Mouse (Mus musculus) C2C12 (cell line): Measurements from ENCODE around the gene Tnr. TPM values are rescaled to one million over a fixed set of nuclear protein-coding genes. Genes with fewer than 3 reads are reported as not detected.
A peak's percentile ranks its signal among the peaks of the same experiment; 100 is the strongest.

Source experiments
- H3K27me3 ChIP-seq: one replicate; pipeline ENCODE4 v1.6.1; 2011; ENCODE audit not compliant: control insufficient read depth, insufficient read depth, insufficient read length
- H3K36me3 ChIP-seq: one replicate; pipeline ENCODE4 v1.6.1; 2011; ENCODE audit not compliant: control insufficient read depth, insufficient read depth
- H3K4me3 ChIP-seq: one replicate; pipeline ENCODE4 v1.5.1; 2011; ENCODE audit warnings: mild to moderate bottlenecking, control low read depth; ENCODE audit not compliant: poor library complexity, insufficient read depth, severe bottlenecking
- H3K79me2 ChIP-seq: one replicate; pipeline ENCODE4 v1.6.1; 2011; ENCODE audit not compliant: control insufficient read depth, insufficient read depth
- H3K79me3 ChIP-seq: one replicate; pipeline ENCODE4 v1.6.1; 2011; ENCODE audit warnings: low read depth, control low read depth
- H3ac ChIP-seq: one replicate; pipeline ENCODE3; 2011; ENCODE audit warnings: low read depth; ENCODE audit not compliant: control insufficient read depth, insufficient read length
- CEBPB ChIP-seq: IDR thresholded peaks from one replicate; pipeline ENCODE4 v1.6.1; 2011; ENCODE audit warnings: low read depth, mild to moderate bottlenecking, control low read depth, moderate library complexity
- CTCF ChIP-seq: IDR thresholded peaks from one replicate; pipeline ENCODE4 v1.5.1; 2011; ENCODE audit not compliant: control insufficient read depth, insufficient read depth, insufficient read length
- FOSL1 ChIP-seq: IDR thresholded peaks from one replicate; pipeline ENCODE4 v1.8.0; 2011; ENCODE audit warnings: mild to moderate bottlenecking, low read length; ENCODE audit not compliant: poor library complexity, insufficient read depth, severe bottlenecking
- MAX ChIP-seq: IDR thresholded peaks from one replicate; pipeline ENCODE4 v1.6.1; 2011; ENCODE audit warnings: mild to moderate bottlenecking, control low read depth
- MYOD1 ChIP-seq: IDR thresholded peaks from one replicate; pipeline ENCODE4 v1.6.1; 2011; ENCODE audit warnings: low read depth; ENCODE audit not compliant: control insufficient read depth, insufficient read length
- MYOG ChIP-seq: IDR thresholded peaks from one replicate; pipeline ENCODE4 v1.6.1; 2011; ENCODE audit not compliant: control insufficient read depth, insufficient read length; ENCODE audit errors: extremely low read depth
- USF1 ChIP-seq: IDR thresholded peaks from one replicate; pipeline ENCODE4 v1.6.1; 2011; ENCODE audit warnings: low read depth, mild to moderate bottlenecking, control low read depth, moderate library complexity
- polyA plus RNA-seq: library from polyadenylated mRNA; unstranded; fragments of >200 nt; fragmentation: generic; extraction: Trizol; gene quantifications from one replicate; pipeline ENCODE4 v1.2.1, GENCODE M21; 2012; ENCODE audit warnings: missing spikeins

Tnr gene
- polyA plus RNA-seq, 1 experiment = under 0.01 TPM

GRCm38 (mm10) chr1:159833165-159833564 is 309.6 kb downstream of the Tnr start:
- H3K27me3 ChIP-seq = no peaks in the 10 kb centered on the region
- TF ChIP-seq MYOD1 (peak; percentile 90), FOSL1 (peak; percentile 83), CEBPB (peak; percentile 41), MYOG (no peak), MAX (no peak), CTCF (no peak), USF1 (no peak)
- no peak overlapping the region for H3K4me3 ChIP-seq
- no peak overlapping the region for H3ac ChIP-seq
- no peaks in the 10 kb centered on the region for H3K79me2 ChIP-seq
- H3K36me3 ChIP-seq = no peaks in the 10 kb centered on the region
- H3K79me3 ChIP-seq = no peaks in the 10 kb centered on the region

- TF ChIP-seq MYOG (no peak), MYOD1 (peak; percentile 66), FOSL1 (no peak), MAX (no peak), CEBPB (peak; percentile 57), USF1 (no peak)
- Histone ChIP-seq H3ac (no peak overlapping the region), H3K27me3 (no peaks in the 10 kb centered on the region), H3K36me3 (no peaks in the 10 kb centered on the region), H3K4me3 (no peak overlapping the region), H3K79me2 (no peaks in the 10 kb centered on the region), H3K79me3 (no peaks in the 10 kb centered on the region)
These were observed 310.2 kb downstream of the Tnr start for GRCm38 (mm10) chr1:159833646-159834338.

- TF ChIP-seq CTCF (no peak), MYOG (no peak), CEBPB (no peak), USF1 (no peak), MYOD1 (no peak), MAX (no peak), FOSL1 (no peak)
- Histone ChIP-seq H3K4me3 (no peak overlapping the region), H3K79me3 (no peaks in the 10 kb centered on the region), H3ac (no peak overlapping the region), H3K79me2 (no peaks in the 10 kb centered on the region), H3K36me3 (no peaks in the 10 kb centered on the region), H3K27me3 (no peaks in the 10 kb centered on the region)
These were observed 311.6 kb downstream of the Tnr start for GRCm38 (mm10) chr1:159835126-159835525.

- Histone ChIP-seq H3K27me3 (no peaks in the 10 kb centered on the region), H3K4me3 (no peak overlapping the region)
- TF ChIP-seq CEBPB (no peak), FOSL1 (no peak), MAX (no peak), MYOG (no peak), MYOD1 (no peak), CTCF (no peak), USF1 (no peak)
These were observed 316.8 kb downstream of the Tnr start for GRCm38 (mm10) chr1:159840337-159840736.

GRCm38 (mm10) chr1:159842876-159843275 is 319.3 kb downstream of the Tnr start:
- Histone ChIP-seq H3K4me3 (no peak overlapping the region), H3K36me3 (no peaks in the 10 kb centered on the region), H3K79me2 (no peaks in the 10 kb centered on the region), H3K27me3 (no peaks in the 10 kb centered on the region), H3ac (no peak overlapping the region), H3K79me3 (no peaks in the 10 kb centered on the region)
- TF ChIP-seq FOSL1 (no peak), CTCF (no peak), USF1 (no peak), MAX (no peak), MYOG (no peak)

More at GRCm38 (mm10) chr1:159840337-159840736, 316.8 kb downstream of the Tnr start:
- Histone ChIP-seq H3K79me3 (no peaks in the 10 kb centered on the region), H3ac (no peak overlapping the region), H3K36me3 (no peaks in the 10 kb centered on the region), H3K79me2 (no peaks in the 10 kb centered on the region)

GRCm38 (mm10) chr1:159852088-159852487 is 328.5 kb downstream of the Tnr start:
- TF ChIP-seq MAX (no peak), MYOD1 (no peak), MYOG (no peak), USF1 (no peak), CEBPB (no peak), CTCF (no peak), FOSL1 (no peak)
- H3K4me3 ChIP-seq = no peak overlapping the region
- no peaks in the 10 kb centered on the region for H3K79me2 ChIP-seq
- H3K27me3 ChIP-seq = no peaks in the 10 kb centered on the region
- no peak overlapping the region for H3ac ChIP-seq
- no peaks in the 10 kb centered on the region for H3K36me3 ChIP-seq
- no peaks in the 10 kb centered on the region for H3K79me3 ChIP-seq
